Mouse (Mus musculus) hindbrain, embryonic 15.5 days (tissue): ENCODE measurements around the gene Hgd. TPM values are rescaled to one million over a fixed set of nuclear protein-coding genes. Genes with fewer than 3 reads are reported as not detected.
A peak's percentile ranks its signal among the peaks of the same experiment; 100 is the strongest.

ENCODE experiments used
- ATAC-seq: fragments of 200-750 bp; cut with Nextera tagmentation; 2 replicates; pipeline ENCODE4 v1.8.0; 2017; ENCODE audit warnings: low read depth, moderate number of reproducible peaks, moderate TSS enrichment; ENCODE audit not compliant: low FRiP score
- H3K27ac ChIP-seq: fragments of 300-500 bp; sonication (generic); replicated peaks from 2 replicates; pipeline ENCODE4 v1.5.1; 2015; ENCODE audit warnings: mild to moderate bottlenecking, inconsistent platforms
- H3K27me3 ChIP-seq: fragments of 300-500 bp; sonication (generic); 2 replicates; pipeline ENCODE4 v1.6.1; 2015; ENCODE audit warnings: control low read depth, inconsistent platforms
- H3K36me3 ChIP-seq: fragments of 300-500 bp; sonication (generic); 2 replicates; pipeline ENCODE4 v1.6.1; 2015; ENCODE audit warnings: control low read depth, inconsistent platforms
- H3K4me1 ChIP-seq: fragments of 300-500 bp; sonication (generic); replicated peaks from 2 replicates; pipeline ENCODE4 v1.6.1; 2015; ENCODE audit warnings: control low read depth, inconsistent platforms
- H3K4me2 ChIP-seq: fragments of 300-500 bp; sonication (generic); 2 replicates; pipeline ENCODE4 v1.6.1; 2015; ENCODE audit warnings: moderate library complexity, mild to moderate bottlenecking, inconsistent platforms
- H3K4me3 ChIP-seq: fragments of 300-500 bp; sonication (generic); 2 replicates; pipeline ENCODE4 v1.5.1; 2015; ENCODE audit warnings: mild to moderate bottlenecking, inconsistent platforms
- H3K9ac ChIP-seq: fragments of 300-500 bp; sonication (generic); 2 replicates; pipeline ENCODE4 v1.6.1; 2015; ENCODE audit warnings: inconsistent platforms
- H3K9me3 ChIP-seq: fragments of 300-500 bp; sonication (generic); 2 replicates; pipeline ENCODE4 v1.6.1; 2016; ENCODE audit warnings: control low read depth, inconsistent platforms
- WGBS: fragments of 180-500 bp; shearing (Covaris S2); methylation state at CpG from one replicate; pipeline ENCODE4 v1.1.7; 2015; 5-methylcytosine and 5-hydroxymethylcytosine counted together
- polyA plus RNA-seq: library from polyadenylated mRNA; unstranded; fragments of >200 nt; fragmentation: Nextera tagmentation; extraction: Ambion mirVana; gene quantifications from 2 replicates; pipeline ENCODE4 v1.2.1, GENCODE M21; 2015

Hgd gene
- polyA plus RNA-seq, 1 experiment from 2014 or later, result 0.19 TPM

- H3K9ac ChIP-seq, result no peak overlapping the region
- peak overlapping the region; percentile 21; the same call in 1 of the 2 replicates for H3K4me3 ChIP-seq
- no peaks in the 10 kb centered on the region for H3K9me3 ChIP-seq
- H3K36me3 ChIP-seq, result no peaks in the 10 kb centered on the region
- H3K4me2 ChIP-seq, result peak overlapping the region; percentile 48
- H3K4me1 ChIP-seq, result peaks cover 25% of the 10 kb centered on the region
- 22% methylated on average over 6 of the region's 6 CpGs for WGBS
- peak overlapping the region; percentile 80 for H3K27ac ChIP-seq
- no peaks in the 10 kb centered on the region for H3K27me3 ChIP-seq
- no peak for ATAC-seq
Measured at GRCm38 (mm10) chr16:37583801-37584200, 3.8 kb downstream of the Hgd start.

DNA sequence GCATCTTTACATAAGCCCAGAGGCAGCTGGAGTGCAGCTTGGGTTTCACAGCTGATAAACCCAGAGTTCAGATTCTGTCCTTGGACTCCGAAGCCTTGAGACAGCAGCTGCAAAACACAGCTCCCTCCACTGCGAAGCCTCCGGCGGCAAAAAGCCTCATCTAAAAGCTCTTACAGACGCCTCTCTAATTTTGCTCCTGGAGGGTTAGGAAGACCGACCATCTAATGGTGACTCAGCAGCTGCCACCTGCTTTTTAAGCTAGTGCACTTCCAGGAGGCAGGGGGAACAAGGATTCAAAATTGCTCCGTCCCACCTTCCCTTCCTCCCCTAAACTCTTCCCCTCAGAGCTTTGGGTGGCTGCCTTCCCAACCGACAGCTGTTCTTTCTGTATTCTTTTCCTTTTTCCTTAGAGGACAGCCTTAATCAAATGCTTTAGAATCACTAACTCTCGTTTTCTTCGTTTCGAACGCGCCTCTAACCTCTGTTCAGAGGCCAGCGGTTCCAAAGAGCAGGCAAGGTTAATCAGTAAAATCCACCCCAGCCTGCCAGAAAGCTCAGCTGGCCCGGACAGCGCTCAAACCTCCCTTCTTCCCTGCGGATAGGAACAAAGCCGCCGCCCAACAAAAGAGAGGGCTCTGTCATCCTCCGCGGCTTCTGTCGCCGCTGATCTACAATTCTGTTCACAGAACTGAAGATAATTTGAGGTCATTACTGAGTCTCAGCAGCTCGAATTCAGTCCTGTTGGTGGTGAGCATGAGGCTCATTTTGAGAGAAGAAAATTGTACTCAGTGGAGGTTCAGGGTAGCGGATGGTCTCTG lies 4.5 kb downstream of the Hgd start:
- H3K9me3 ChIP-seq, result no peaks in the 10 kb centered on the region
- peak overlapping the region; percentile 80 for H3K27ac ChIP-seq
- peak; percentile 80 for ATAC-seq
- H3K27me3 ChIP-seq, result no peaks in the 10 kb centered on the region
- H3K4me2 ChIP-seq, result peak overlapping the region; percentile 48
- WGBS, result 1% methylated on average over 25 of the region's 25 CpGs
- peaks cover 25% of the 10 kb centered on the region for H3K4me1 ChIP-seq
- peak overlapping the region; percentile 8 for H3K9ac ChIP-seq
- no peaks in the 10 kb centered on the region for H3K36me3 ChIP-seq
- H3K4me3 ChIP-seq, result peak overlapping the region; percentile 21

GRCm38 (mm10) chr16:37585129-37585563 lies 5.2 kb downstream of the Hgd start:
- Histone ChIP-seq H3K4me3 (no peak overlapping the region), H3K36me3 (no peaks in the 10 kb centered on the region), H3K4me1 (peaks cover 25% of the 10 kb centered on the region), H3K4me2 (peak overlapping the region; percentile 48), H3K9me3 (no peaks in the 10 kb centered on the region), H3K27me3 (no peaks in the 10 kb centered on the region), H3K9ac (no peak overlapping the region), H3K27ac (peak overlapping the region; percentile 80)
- ATAC-seq, result peak; percentile 28; the same call in 1 of the 2 replicates
- 47% methylated on average over 8 of the region's 8 CpGs for WGBS

GRCm38 (mm10) chr16:37590921-37591320 lies 11.0 kb downstream of the Hgd start:
- Histone ChIP-seq H3K4me1 (peaks cover 14% of the 10 kb centered on the region; the same call in 1 of the 2 replicates), H3K4me2 (no peak overlapping the region), H3K27ac (no peak overlapping the region), H3K4me3 (no peak overlapping the region), H3K9ac (no peak overlapping the region), H3K36me3 (no peaks in the 10 kb centered on the region), H3K27me3 (no peaks in the 10 kb centered on the region), H3K9me3 (no peaks in the 10 kb centered on the region)
- WGBS, result 65% methylated on average over 3 of the region's 3 CpGs
- peak; percentile 60; the same call in 1 of the 2 replicates for ATAC-seq

DNA sequence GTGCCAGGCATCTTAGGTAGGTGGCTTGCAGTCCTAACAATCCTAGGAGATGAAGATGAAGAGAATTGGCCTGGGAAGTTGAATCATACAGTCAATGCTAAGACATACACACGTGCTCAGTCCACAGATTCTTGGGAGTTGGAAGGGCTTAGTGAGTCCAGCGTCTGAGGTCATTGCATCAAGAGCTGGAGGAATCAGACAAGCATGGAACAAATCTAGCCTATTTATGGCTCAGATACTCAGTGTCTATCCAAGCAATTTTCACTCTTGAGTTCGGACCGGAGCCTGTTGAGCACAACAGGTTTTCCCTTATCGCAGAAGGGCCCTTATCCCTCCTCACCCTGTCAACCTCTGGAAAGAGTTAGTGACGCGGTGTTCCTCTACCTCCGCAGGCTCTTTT lies 11.6 kb downstream of the Hgd start:
- Histone ChIP-seq H3K9ac (no peak overlapping the region), H3K36me3 (no peaks in the 10 kb centered on the region), H3K4me2 (no peak overlapping the region), H3K27ac (no peak overlapping the region), H3K27me3 (no peaks in the 10 kb centered on the region), H3K4me3 (no peak overlapping the region), H3K4me1 (peaks cover 14% of the 10 kb centered on the region; the same call in 1 of the 2 replicates), H3K9me3 (no peaks in the 10 kb centered on the region)
- 90% methylated on average over 8 of the region's 8 CpGs for WGBS
- ATAC-seq, result no peak

DNA sequence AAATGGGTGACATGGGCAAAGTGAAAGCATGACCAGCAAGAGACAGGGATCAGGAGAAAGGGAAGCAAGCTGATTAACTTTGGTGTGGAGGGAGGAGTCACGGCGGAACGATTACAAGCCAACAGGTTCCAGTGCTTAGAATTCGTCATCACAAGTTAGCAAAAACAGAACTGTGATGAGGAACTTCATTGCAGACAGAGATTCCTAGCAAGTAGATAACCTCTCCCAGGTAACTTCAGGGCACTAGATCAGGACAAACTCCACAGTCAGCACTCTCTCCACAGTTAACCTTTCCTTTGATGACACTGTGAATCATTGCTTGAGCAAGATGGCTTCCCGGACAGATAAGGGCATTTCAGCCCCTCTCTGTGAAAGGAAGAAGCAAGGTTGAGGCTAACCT lies 17.5 kb downstream of the Hgd start:
- no peak for ATAC-seq
- WGBS, result 77% methylated on average over 5 of the region's 5 CpGs
- no peak overlapping the region for H3K27ac ChIP-seq
- H3K4me1 ChIP-seq, result no peaks in the 10 kb centered on the region
- no peak overlapping the region for H3K9ac ChIP-seq
- no peaks in the 10 kb centered on the region for H3K36me3 ChIP-seq
- H3K4me2 ChIP-seq, result no peak overlapping the region
- no peak overlapping the region for H3K4me3 ChIP-seq
- no peaks in the 10 kb centered on the region for H3K27me3 ChIP-seq
- H3K9me3 ChIP-seq, result no peaks in the 10 kb centered on the region

- Histone ChIP-seq H3K27ac (no peak overlapping the region), H3K9ac (no peak overlapping the region), H3K4me2 (no peak overlapping the region), H3K36me3 (no peaks in the 10 kb centered on the region), H3K27me3 (no peaks in the 10 kb centered on the region), H3K4me1 (no peaks in the 10 kb centered on the region), H3K4me3 (no peak overlapping the region), H3K9me3 (no peaks in the 10 kb centered on the region)
- ATAC-seq, result no peak
- 90% methylated on average over 7 of the region's 7 CpGs for WGBS
Measured at GRCm38 (mm10) chr16:37598463-37598862, 18.5 kb downstream of the Hgd start.

- no peak overlapping the region for H3K27ac ChIP-seq
- no peaks in the 10 kb centered on the region for H3K4me1 ChIP-seq
- no peaks in the 10 kb centered on the region for H3K9me3 ChIP-seq
- no peaks in the 10 kb centered on the region for H3K36me3 ChIP-seq
- H3K27me3 ChIP-seq, result no peaks in the 10 kb centered on the region
- no peak for ATAC-seq
- H3K4me3 ChIP-seq, result no peak overlapping the region
- no peak overlapping the region for H3K4me2 ChIP-seq
- WGBS, result 79% methylated on average over 3 of the region's 3 CpGs
- H3K9ac ChIP-seq, result no peak overlapping the region
Measured at GRCm38 (mm10) chr16:37599326-37599725, 19.4 kb downstream of the Hgd start.

DNA sequence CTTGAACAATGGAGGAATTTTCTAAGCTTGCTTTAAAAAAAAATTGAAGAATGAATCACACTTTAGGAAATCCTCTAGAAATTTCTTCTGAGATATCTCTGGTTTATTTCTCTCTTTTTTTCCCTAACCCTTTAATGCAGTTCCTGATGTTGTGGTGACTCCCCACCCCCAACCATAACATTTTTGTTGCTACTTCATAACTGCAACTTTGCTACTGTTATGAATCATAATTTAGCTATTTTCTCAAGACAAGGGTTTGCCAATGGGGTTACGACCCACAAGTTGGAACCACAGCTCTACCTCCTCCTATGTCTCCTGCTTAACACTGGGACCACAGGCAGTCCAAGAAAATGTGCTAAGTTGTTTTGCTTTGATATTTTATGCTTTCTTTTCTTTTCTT lies 23.5 kb downstream of the Hgd start:
- no peak for ATAC-seq
- H3K4me1 ChIP-seq, result no peaks in the 10 kb centered on the region
- H3K27me3 ChIP-seq, result no peaks in the 10 kb centered on the region
- H3K9me3 ChIP-seq, result no peaks in the 10 kb centered on the region
- H3K9ac ChIP-seq, result no peak overlapping the region
- H3K4me3 ChIP-seq, result no peak overlapping the region
- WGBS, result 98% methylated on average over 1 of the region's 1 CpGs
- H3K27ac ChIP-seq, result no peak overlapping the region
- H3K4me2 ChIP-seq, result no peak overlapping the region
- H3K36me3 ChIP-seq, result no peaks in the 10 kb centered on the region

- Histone ChIP-seq H3K4me2 (no peak overlapping the region), H3K4me1 (no peaks in the 10 kb centered on the region), H3K27ac (no peak overlapping the region), H3K9me3 (no peaks in the 10 kb centered on the region), H3K9ac (no peak overlapping the region), H3K36me3 (no peaks in the 10 kb centered on the region), H3K4me3 (no peak overlapping the region), H3K27me3 (no peaks in the 10 kb centered on the region)
- WGBS, result 81% methylated on average over 6 of the region's 6 CpGs
- no peak for ATAC-seq
Measured at GRCm38 (mm10) chr16:37604243-37604642, 24.3 kb downstream of the Hgd start.

DNA sequence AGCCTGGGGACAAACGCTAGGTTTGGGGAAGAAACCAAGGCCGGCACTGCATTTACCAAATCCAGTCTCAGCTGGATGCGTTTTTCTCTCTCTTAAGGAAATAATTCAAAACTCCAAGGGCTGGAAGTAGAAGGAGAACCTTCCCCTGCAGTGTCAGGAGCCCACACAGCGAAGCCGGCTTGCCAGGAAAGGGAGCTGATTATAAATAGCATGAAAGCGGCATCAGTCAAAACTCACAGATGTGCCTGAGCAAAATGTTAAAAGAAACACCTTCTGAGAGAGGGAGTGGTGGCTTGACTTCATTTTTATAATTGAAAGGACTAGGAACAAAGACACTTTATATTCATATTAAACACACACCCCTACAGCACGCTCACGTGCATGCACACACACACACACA lies 30.4 kb downstream of the Hgd start:
- Histone ChIP-seq H3K4me3 (no peak overlapping the region), H3K9ac (no peak overlapping the region), H3K4me2 (no peak overlapping the region), H3K36me3 (no peaks in the 10 kb centered on the region), H3K9me3 (no peaks in the 10 kb centered on the region), H3K4me1 (peaks cover 6% of the 10 kb centered on the region; the same call in 1 of the 2 replicates), H3K27me3 (no peaks in the 10 kb centered on the region), H3K27ac (no peak overlapping the region)
- 66% methylated on average over 8 of the region's 8 CpGs for WGBS
- no peak for ATAC-seq

GRCm38 (mm10) chr16:37611072-37611471 lies 31.1 kb downstream of the Hgd start:
- no peaks in the 10 kb centered on the region for H3K36me3 ChIP-seq
- peaks cover 6% of the 10 kb centered on the region; the same call in 1 of the 2 replicates for H3K4me1 ChIP-seq
- no peak overlapping the region for H3K4me2 ChIP-seq
- no peak overlapping the region for H3K4me3 ChIP-seq
- WGBS, result 76% methylated on average over 7 of the region's 7 CpGs
- H3K9ac ChIP-seq, result no peak overlapping the region
- ATAC-seq, result no peak
- H3K27me3 ChIP-seq, result no peaks in the 10 kb centered on the region
- H3K9me3 ChIP-seq, result no peaks in the 10 kb centered on the region
- no peak overlapping the region for H3K27ac ChIP-seq
